Mouse (Mus musculus): Measurements from ENCODE around the gene Tspan32. TPM values are rescaled to one million over a fixed set of nuclear protein-coding genes. Genes with fewer than 3 reads are reported as not detected.

Tspan32 gene
- polyA plus RNA-seq, 1 experiment, result not detected

DNA sequence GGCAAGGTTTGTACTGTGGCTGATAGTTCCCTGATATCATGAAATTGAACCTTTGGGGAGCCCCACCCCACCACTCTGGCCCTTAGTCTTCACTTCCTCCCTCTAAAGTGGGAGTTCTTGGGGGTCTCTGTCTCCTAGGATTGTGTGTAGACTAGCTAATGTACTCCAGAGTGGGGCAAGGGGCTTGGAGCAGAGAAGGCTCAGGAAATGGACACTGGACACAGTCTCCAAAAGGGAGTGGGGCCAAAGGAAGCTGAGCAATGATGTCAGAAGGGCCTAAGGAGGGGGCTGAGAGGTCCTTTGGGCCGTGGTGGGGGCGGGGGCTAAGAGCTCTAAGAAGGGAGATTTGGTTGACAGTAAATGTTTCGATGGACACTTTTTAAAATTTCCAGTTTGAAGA, 50.2 kb downstream of the Tspan32 start:
- no peaks in the 10 kb centered on the region for H3K27me3 ChIP-seq (ENCODE audit: control insufficient read depth, insufficient read depth, low read length, poor library complexity, severe bottlenecking)
- H3K4me1 ChIP-seq (ENCODE audit: control insufficient read depth, insufficient read depth, low read length), result no peaks in the 10 kb centered on the region
- no peaks in the 10 kb centered on the region for H3K9me3 ChIP-seq (replicated peaks; ENCODE audit: control insufficient read depth, insufficient read depth, low read length, poor library complexity, severe bottlenecking)
- no peak for TF ChIP-seq CTCF (IDR thresholded peaks at IDR 0.05; ENCODE audit: low read depth, low read length)
- no peak for TF ChIP-seq POLR2A (IDR thresholded peaks at IDR 0.05; ENCODE audit: insufficient read depth, low read length)
- TF ChIP-seq EP300 (IDR thresholded peaks at IDR 0.05; ENCODE audit: insufficient read depth, low read depth, low read length), result no peak
- peak overlapping the region; percentile 93 for H3K9ac ChIP-seq (ENCODE audit: low read depth, poor library complexity, severe bottlenecking)
- H3K27ac ChIP-seq (ENCODE audit: insufficient read depth, low read length), result peak overlapping the region; percentile 46
- peaks cover 34% of the 10 kb centered on the region for H3K36me3 ChIP-seq (ENCODE audit: control insufficient read depth, insufficient read depth, low read length, poor library complexity, severe bottlenecking)
- peak overlapping the region; percentile 89 for H3K4me3 ChIP-seq (ENCODE audit: low read depth, low read length)

DNA sequence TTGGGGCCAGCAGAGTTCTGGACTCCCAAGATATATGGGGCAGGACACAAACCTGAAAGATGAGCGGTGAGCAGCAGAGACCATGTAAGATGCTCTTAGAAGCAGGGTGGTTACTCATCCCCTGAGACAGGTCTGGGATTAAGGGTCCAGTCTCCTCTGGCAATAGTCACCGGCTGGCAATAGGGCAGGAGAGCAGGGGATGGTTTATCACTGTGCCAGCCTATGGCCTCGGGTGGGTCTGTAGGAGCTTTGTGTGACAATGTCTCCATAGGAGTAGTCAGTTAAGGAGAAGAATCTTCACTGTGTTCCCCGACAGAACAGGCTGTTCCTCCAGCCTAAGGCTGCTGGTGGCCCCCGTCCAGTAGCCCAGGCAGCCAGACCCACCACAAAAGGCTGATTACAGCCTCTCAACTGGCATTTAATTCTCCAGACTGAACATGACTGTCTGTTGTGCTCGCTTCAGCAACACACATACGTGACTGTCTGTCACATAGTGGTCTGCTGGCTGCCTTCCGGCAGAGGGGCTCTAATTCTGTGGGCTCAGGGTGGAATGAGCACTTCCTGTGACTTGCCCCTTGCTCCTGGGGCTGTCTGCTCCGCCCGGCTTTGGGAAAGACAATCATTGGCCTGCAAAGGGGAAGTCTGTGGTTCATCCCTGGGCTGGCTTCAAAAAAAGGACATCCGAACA, 50.8 kb downstream of the Tspan32 start:
- Histone ChIP-seq H3K36me3 (ENCODE audit: control insufficient read depth, insufficient read depth, low read length, poor library complexity, severe bottlenecking) (peaks cover 36% of the 10 kb centered on the region), H3K4me3 (ENCODE audit: low read depth, low read length) (no peak overlapping the region), H3K27ac (ENCODE audit: insufficient read depth, low read length) (no peak overlapping the region), H3K9ac (ENCODE audit: low read depth, poor library complexity, severe bottlenecking) (peak overlapping the region; percentile 93), H3K4me1 (ENCODE audit: control insufficient read depth, insufficient read depth, low read length) (peaks cover 2% of the 10 kb centered on the region), H3K9me3 (replicated peaks; ENCODE audit: control insufficient read depth, insufficient read depth, low read length, poor library complexity, severe bottlenecking) (no peaks in the 10 kb centered on the region), H3K27me3 (ENCODE audit: control insufficient read depth, insufficient read depth, low read length, poor library complexity, severe bottlenecking) (no peaks in the 10 kb centered on the region)
- TF ChIP-seq EP300 (IDR thresholded peaks at IDR 0.05; ENCODE audit: insufficient read depth, low read depth, low read length) (no peak), CTCF (IDR thresholded peaks at IDR 0.05; ENCODE audit: low read depth, low read length) (no peak), POLR2A (IDR thresholded peaks at IDR 0.05; ENCODE audit: insufficient read depth, low read length) (no peak)

DNA sequence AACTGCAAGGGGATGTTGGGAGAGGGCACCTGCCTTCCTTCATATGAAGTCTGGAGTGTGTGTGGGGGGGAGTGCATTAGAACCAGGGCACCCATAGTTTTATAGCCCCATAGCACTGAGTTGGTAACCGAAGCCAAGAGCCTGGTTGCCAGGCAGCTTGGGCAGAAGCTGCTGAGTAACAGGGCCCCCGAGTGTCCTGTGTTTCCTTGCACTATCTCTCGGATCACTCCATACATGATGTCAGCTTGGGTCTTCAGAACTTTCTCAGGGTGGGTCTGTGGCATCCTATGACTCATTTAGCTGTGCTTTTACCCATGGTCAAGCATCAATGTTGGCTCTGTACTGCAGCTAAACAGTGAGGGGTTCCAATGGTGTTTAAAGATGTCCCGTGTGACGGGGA, 52.2 kb downstream of the Tspan32 start:
- H3K4me3 ChIP-seq (ENCODE audit: low read depth, low read length), result no peak overlapping the region
- no peak overlapping the region for H3K27ac ChIP-seq (ENCODE audit: insufficient read depth, low read length)
- no peaks in the 10 kb centered on the region for H3K9me3 ChIP-seq (replicated peaks; ENCODE audit: control insufficient read depth, insufficient read depth, low read length, poor library complexity, severe bottlenecking)
- H3K27me3 ChIP-seq (ENCODE audit: control insufficient read depth, insufficient read depth, low read length, poor library complexity, severe bottlenecking), result no peaks in the 10 kb centered on the region
- TF ChIP-seq EP300 (IDR thresholded peaks at IDR 0.05; ENCODE audit: insufficient read depth, low read depth, low read length), result no peak
- TF ChIP-seq CTCF (IDR thresholded peaks at IDR 0.05; ENCODE audit: low read depth, low read length), result no peak
- TF ChIP-seq POLR2A (IDR thresholded peaks at IDR 0.05; ENCODE audit: insufficient read depth, low read length), result no peak
- H3K9ac ChIP-seq (ENCODE audit: low read depth, poor library complexity, severe bottlenecking), result no peak overlapping the region
- peaks cover 43% of the 10 kb centered on the region for H3K36me3 ChIP-seq (ENCODE audit: control insufficient read depth, insufficient read depth, low read length, poor library complexity, severe bottlenecking)
- peaks cover 5% of the 10 kb centered on the region for H3K4me1 ChIP-seq (ENCODE audit: control insufficient read depth, insufficient read depth, low read length)

DNA sequence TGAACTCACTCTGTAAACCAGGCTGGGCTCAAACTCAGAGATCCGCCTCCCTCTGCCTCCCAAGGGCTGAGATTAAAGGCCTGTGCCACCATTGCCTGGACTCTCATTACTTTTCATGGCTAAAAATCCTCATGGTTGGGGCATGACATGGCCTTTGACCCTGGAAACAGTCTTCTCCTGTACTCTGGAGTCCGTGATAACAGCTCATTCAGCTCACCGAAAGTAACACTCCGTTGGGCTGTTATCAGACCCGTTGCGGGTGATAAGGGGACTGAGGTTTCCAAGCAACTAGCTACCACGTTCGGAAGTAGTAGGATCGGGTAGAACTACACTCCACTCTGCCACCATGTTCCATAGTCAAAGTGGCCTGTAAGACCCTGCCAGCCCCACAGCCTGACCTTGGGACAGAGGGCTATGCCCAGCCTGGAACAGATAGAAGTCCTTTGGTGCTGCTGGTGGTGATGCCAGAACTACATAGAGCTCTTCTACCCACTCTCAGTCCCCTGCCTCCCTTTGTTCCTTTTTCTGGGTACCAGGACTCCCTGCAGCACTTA, 52.9 kb downstream of the Tspan32 start:
- Histone ChIP-seq H3K27me3 (ENCODE audit: control insufficient read depth, insufficient read depth, low read length, poor library complexity, severe bottlenecking) (no peaks in the 10 kb centered on the region), H3K36me3 (ENCODE audit: control insufficient read depth, insufficient read depth, low read length, poor library complexity, severe bottlenecking) (peaks cover 50% of the 10 kb centered on the region), H3K4me1 (ENCODE audit: control insufficient read depth, insufficient read depth, low read length) (peaks cover 8% of the 10 kb centered on the region), H3K9ac (ENCODE audit: low read depth, poor library complexity, severe bottlenecking) (no peak overlapping the region), H3K27ac (ENCODE audit: insufficient read depth, low read length) (no peak overlapping the region), H3K4me3 (ENCODE audit: low read depth, low read length) (no peak overlapping the region), H3K9me3 (replicated peaks; ENCODE audit: control insufficient read depth, insufficient read depth, low read length, poor library complexity, severe bottlenecking) (no peaks in the 10 kb centered on the region)
- TF ChIP-seq POLR2A (IDR thresholded peaks at IDR 0.05; ENCODE audit: insufficient read depth, low read length) (no peak), CTCF (IDR thresholded peaks at IDR 0.05; ENCODE audit: low read depth, low read length) (no peak), EP300 (IDR thresholded peaks at IDR 0.05; ENCODE audit: insufficient read depth, low read depth, low read length) (no peak)

DNA sequence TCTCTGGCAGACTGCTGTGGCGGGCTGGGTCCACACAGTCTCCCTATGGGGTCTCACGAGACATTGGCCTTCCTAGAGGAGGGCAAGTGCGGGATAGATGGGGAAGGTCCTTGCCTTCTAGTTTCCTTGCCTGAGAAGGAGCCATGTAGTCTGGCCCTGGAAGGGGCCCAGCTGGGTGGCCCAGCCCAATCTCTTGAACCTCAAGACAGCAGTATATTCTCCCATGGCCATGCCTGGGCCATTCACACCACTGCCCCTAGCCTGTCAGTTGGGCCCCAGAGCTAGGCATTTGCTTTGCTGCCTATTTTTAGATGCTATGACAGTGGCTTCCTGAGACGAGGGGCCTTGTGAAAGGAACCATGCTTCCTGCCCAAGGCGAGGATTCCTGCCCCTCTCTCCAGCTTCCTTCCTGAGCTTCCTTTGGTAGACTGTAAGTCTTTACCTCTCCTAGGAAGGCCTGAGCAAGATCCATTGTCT, 53.4 kb downstream of the Tspan32 start:
- no peak overlapping the region for H3K4me3 ChIP-seq (ENCODE audit: low read depth, low read length)
- no peak overlapping the region for H3K27ac ChIP-seq (ENCODE audit: insufficient read depth, low read length)
- no peak overlapping the region for H3K9ac ChIP-seq (ENCODE audit: low read depth, poor library complexity, severe bottlenecking)
- H3K4me1 ChIP-seq (ENCODE audit: control insufficient read depth, insufficient read depth, low read length), result peaks cover 8% of the 10 kb centered on the region
- H3K36me3 ChIP-seq (ENCODE audit: control insufficient read depth, insufficient read depth, low read length, poor library complexity, severe bottlenecking), result peaks cover 55% of the 10 kb centered on the region
- H3K27me3 ChIP-seq (ENCODE audit: control insufficient read depth, insufficient read depth, low read length, poor library complexity, severe bottlenecking), result no peaks in the 10 kb centered on the region
- no peaks in the 10 kb centered on the region for H3K9me3 ChIP-seq (replicated peaks; ENCODE audit: control insufficient read depth, insufficient read depth, low read length, poor library complexity, severe bottlenecking)
- TF ChIP-seq EP300 (IDR thresholded peaks at IDR 0.05; ENCODE audit: insufficient read depth, low read depth, low read length) (no peak), CTCF (IDR thresholded peaks at IDR 0.05; ENCODE audit: low read depth, low read length) (no peak), POLR2A (IDR thresholded peaks at IDR 0.05; ENCODE audit: insufficient read depth, low read length) (no peak)

DNA sequence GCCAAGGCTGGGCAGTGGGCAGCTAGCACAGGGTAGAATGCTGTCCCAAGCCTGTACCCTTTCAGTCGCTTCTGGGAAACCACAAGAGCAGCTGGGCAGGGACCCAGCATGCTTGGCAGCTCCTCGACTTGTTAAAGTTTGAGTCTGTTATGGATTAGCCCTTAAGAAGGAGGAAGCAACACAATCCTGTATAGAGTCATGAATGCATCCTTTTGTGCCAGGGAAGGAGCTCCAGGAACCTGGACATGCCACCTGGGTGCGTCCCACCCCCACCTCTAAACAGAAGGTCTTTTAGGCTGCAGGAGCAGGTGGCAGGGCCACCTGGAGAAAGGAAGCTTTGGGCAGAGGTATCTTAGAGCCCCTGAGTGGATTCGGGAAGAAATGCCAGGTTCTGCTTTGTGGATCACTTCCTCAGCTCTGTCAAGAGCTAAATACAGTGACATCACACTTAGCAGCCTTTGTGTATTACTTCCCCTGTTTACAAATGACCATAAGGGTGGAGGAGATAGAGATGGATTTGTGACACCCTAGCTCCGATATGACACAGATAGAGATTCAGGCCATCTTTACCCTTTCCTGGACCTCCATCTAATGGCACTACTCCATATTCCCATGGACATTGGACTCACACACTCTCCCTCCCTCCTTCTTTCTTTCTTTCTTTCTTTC, 54.5 kb downstream of the Tspan32 start:
- Histone ChIP-seq H3K36me3 (ENCODE audit: control insufficient read depth, insufficient read depth, low read length, poor library complexity, severe bottlenecking) (peaks cover 64% of the 10 kb centered on the region), H3K9ac (ENCODE audit: low read depth, poor library complexity, severe bottlenecking) (no peak overlapping the region), H3K27ac (ENCODE audit: insufficient read depth, low read length) (no peak overlapping the region)

More for the DNA sequence above, 54.5 kb downstream of the Tspan32 start:
- peaks cover 8% of the 10 kb centered on the region for H3K4me1 ChIP-seq (ENCODE audit: control insufficient read depth, insufficient read depth, low read length)
- H3K4me3 ChIP-seq (ENCODE audit: low read depth, low read length), result no peak overlapping the region
- H3K9me3 ChIP-seq (replicated peaks; ENCODE audit: control insufficient read depth, insufficient read depth, low read length, poor library complexity, severe bottlenecking), result no peaks in the 10 kb centered on the region
- TF ChIP-seq EP300 (IDR thresholded peaks at IDR 0.05; ENCODE audit: insufficient read depth, low read depth, low read length), result no peak
- TF ChIP-seq POLR2A (IDR thresholded peaks at IDR 0.05; ENCODE audit: insufficient read depth, low read length), result no peak
- no peak for TF ChIP-seq CTCF (IDR thresholded peaks at IDR 0.05; ENCODE audit: low read depth, low read length)
- no peaks in the 10 kb centered on the region for H3K27me3 ChIP-seq (ENCODE audit: control insufficient read depth, insufficient read depth, low read length, poor library complexity, severe bottlenecking)
